Mouse (Mus musculus) liver, embryonic 11.5 days (tissue): ENCODE results near the gene Aadac. TPM values are rescaled to one million over a fixed set of nuclear protein-coding genes. Genes with fewer than 3 reads are reported as not detected.
A peak's percentile ranks its signal among the peaks of the same experiment; 100 is the strongest.

Source experiments
- ATAC-seq: fragments of 200-750 bp; cut with Nextera tagmentation; replicated peaks from 2 replicates; pipeline ENCODE4 v1.8.0; 2017; ENCODE audit warnings: moderate number of reproducible peaks, mild to moderate bottlenecking, moderate TSS enrichment, moderate library complexity; ENCODE audit not compliant: low FRiP score
- DNase-seq: peaks from one replicate; pipeline ENCODE4 v3.0.0-alpha.2; 2017; ENCODE audit warnings: low spot score
- H3K27ac ChIP-seq: fragments of 300-500 bp; sonication (generic); 2 replicates; pipeline ENCODE4 v1.5.1; 2014; ENCODE audit warnings: mild to moderate bottlenecking, low read depth, low read length, control low read depth
- H3K27me3 ChIP-seq: fragments of 300-500 bp; sonication (generic); replicated peaks from 2 replicates; pipeline ENCODE4 v1.6.1; 2014; ENCODE audit warnings: low read length, mixed read lengths; ENCODE audit not compliant: control insufficient read depth, insufficient read depth
- H3K36me3 ChIP-seq: fragments of 300-500 bp; sonication (generic); 2 replicates; pipeline ENCODE4 v1.6.1; 2014; ENCODE audit warnings: mild to moderate bottlenecking, low read length, moderate library complexity, mixed read lengths; ENCODE audit not compliant: control insufficient read depth, insufficient read depth
- H3K4me1 ChIP-seq: fragments of 300-500 bp; sonication (generic); replicated peaks from 2 replicates; pipeline ENCODE4 v1.6.1; 2014; ENCODE audit warnings: low read length, mixed read lengths; ENCODE audit not compliant: control insufficient read depth, insufficient read depth
- H3K4me2 ChIP-seq: fragments of 300-500 bp; sonication (generic); 2 replicates; pipeline ENCODE4 v1.6.1; 2014; ENCODE audit warnings: mild to moderate bottlenecking, control low read depth, moderate library complexity
- H3K4me3 ChIP-seq: fragments of 300-500 bp; sonication (generic); 2 replicates; pipeline ENCODE4 v1.5.1; 2014; ENCODE audit warnings: low read depth, low read length, control low read depth
- H3K9ac ChIP-seq: fragments of 300-500 bp; sonication (generic); 2 replicates; pipeline ENCODE4 v1.6.1; 2014; ENCODE audit warnings: low read depth, low read length, control low read depth
- H3K9me3 ChIP-seq: fragments of 300-500 bp; sonication (generic); 2 replicates; pipeline ENCODE4 v1.6.1; 2016; ENCODE audit warnings: low read length, inconsistent platforms, mixed read lengths; ENCODE audit not compliant: control insufficient read depth
- WGBS: fragments of 180-500 bp; shearing (Covaris S2); extraction: QIAGEN DNeasy Blood & Tissue Kit; methylation state at CpG from one replicate; pipeline ENCODE4 v1.1.7; 2014; 5-methylcytosine and 5-hydroxymethylcytosine counted together
- polyA plus RNA-seq: library from polyadenylated mRNA; unstranded; fragments of >200 nt; fragmentation: Nextera tagmentation; extraction: Ambion mirVana; gene quantifications from 2 replicates; pipeline ENCODE4 v1.2.1, GENCODE M21; 2014

Gene Aadac
- polyA plus RNA-seq: 57.7 and 64.2 TPM in 2 replicates

DNA sequence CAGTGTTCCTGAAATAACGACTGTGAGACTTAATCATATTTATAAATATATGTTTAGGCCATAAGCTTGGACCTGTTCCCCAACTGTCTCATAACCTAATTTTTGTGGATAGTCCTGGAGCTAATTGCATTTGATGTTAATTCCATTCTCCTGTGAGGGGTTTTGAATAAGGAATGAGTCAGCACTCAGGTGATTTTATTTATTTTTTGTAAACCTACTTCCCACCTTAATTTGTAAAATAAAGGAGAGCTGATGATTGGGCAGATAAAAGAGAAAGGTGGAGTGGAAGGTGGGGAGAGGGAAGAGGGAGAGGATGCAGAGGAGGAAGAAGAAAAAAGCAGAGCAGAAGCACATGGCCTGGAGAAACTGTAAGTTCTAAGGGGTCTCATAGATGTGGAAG lies at the start of gene Aadac:
Gene Aadac, plus strand, starts transcription at position 301 of the 400 bp plus-strand sequence.
- no peaks in the 10 kb centered on the region for H3K9me3 ChIP-seq
- no peak within 1 kb of the TSS for H3K27ac ChIP-seq
- H3K4me3 ChIP-seq: no peak within 1 kb of the TSS
- H3K4me1 ChIP-seq: no peaks in the 10 kb centered on the region
- no peak within 1 kb of the TSS for H3K9ac ChIP-seq
- H3K27me3 ChIP-seq: no peaks in the 10 kb centered on the region
- no peak for DNase-seq
- 63% methylated on average over 1 of the region's 1 CpGs for WGBS
- no peak within 1 kb of the TSS for H3K4me2 ChIP-seq
- ATAC-seq: no peak
- H3K36me3 ChIP-seq: no peaks in the 10 kb centered on the region

DNA sequence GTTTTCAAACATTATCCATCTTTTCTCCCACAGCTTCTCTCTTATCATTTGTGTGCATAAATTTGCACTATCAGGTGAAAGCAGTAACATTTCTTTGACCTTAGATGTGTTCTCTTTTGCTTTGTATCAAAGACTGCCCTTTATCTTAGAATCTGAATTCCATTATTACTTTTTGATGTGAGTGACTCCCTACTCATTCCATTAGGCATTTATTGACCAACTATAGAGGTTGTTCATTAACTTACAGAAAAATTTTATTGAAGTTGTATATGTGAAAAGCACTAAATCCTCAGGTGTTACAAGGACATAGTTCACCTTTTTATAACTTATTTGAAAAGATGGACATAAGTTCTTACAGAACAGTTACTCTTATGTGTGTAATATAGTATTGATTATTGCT lies 21.9 kb upstream of the Aadac start:
- no peaks in the 10 kb centered on the region for H3K36me3 ChIP-seq
- H3K4me3 ChIP-seq: no peak overlapping the region
- ATAC-seq: no peak
- no peaks in the 10 kb centered on the region for H3K27me3 ChIP-seq
- H3K9ac ChIP-seq: no peak overlapping the region
- H3K27ac ChIP-seq: no peak overlapping the region
- no peaks in the 10 kb centered on the region for H3K4me1 ChIP-seq
- no peak overlapping the region for H3K4me2 ChIP-seq
- DNase-seq: no peak
- H3K9me3 ChIP-seq: no peaks in the 10 kb centered on the region

DNA sequence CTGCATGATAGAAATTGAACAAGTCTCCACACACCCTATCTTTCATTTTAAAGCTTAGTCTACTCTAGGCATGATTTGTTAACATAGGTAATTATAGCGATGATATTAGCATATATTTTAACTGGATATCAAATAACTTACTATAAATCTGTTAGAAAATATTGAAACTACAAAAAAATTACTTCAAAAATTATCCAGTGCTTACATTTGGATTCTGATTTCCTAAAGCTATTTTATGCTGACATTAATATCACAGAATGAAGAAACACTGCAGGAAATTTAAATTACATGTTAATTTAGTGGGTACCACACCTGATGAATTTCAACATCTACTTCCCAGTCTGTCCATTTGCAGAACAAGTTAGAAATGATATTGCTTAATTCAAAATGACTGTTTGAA lies 19.1 kb upstream of the Aadac start, which contains the start of gene Aadacl2:
Gene Aadacl2, plus strand, starts transcription at position 301 of the 400 bp plus-strand sequence.
- no peak within 1 kb of the TSS for H3K4me3 ChIP-seq
- H3K27ac ChIP-seq: no peak within 1 kb of the TSS
- no peaks in the 10 kb centered on the region for H3K9me3 ChIP-seq
- H3K4me1 ChIP-seq: no peaks in the 10 kb centered on the region
- no peak within 1 kb of the TSS for H3K9ac ChIP-seq
- no peak within 1 kb of the TSS for H3K4me2 ChIP-seq
- H3K36me3 ChIP-seq: no peaks in the 10 kb centered on the region
- DNase-seq (no peak), ATAC-seq (no peak)
- 79% methylated on average over 1 of the region's 1 CpGs for WGBS
- no peaks in the 10 kb centered on the region for H3K27me3 ChIP-seq

DNA sequence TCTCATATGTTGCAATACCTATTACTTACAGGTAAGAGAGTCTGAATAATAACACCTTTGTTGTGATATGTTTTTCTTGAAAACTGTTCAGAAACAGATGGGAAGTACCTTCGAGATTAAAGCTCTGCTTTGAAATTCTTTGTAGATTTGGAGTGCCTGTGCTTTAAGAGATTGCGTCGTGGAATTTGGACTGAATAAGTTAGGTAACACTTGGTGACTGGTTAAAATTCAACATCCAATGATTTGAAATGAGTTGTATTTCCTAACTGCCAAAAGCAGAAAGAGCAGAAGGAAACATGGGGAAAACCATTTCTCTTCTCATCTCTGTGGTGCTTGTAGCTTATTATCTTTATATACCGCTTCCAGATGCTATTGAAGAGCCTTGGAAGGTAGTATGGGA lies 6.0 kb downstream of the Aadac start:
- Histone ChIP-seq H3K4me3 (0 out of 2 replicates have a peak overlapping the region, but pooled peaks have one; percentile 10), H3K4me1 (no peaks in the 10 kb centered on the region), H3K9ac (no peak overlapping the region), H3K27me3 (no peaks in the 10 kb centered on the region), H3K27ac (no peak overlapping the region), H3K4me2 (no peak overlapping the region), H3K9me3 (no peaks in the 10 kb centered on the region), H3K36me3 (no peaks in the 10 kb centered on the region)
- 70% methylated on average over 4 of the region's 4 CpGs for WGBS
- DNase-seq (no peak), ATAC-seq (no peak)

DNA sequence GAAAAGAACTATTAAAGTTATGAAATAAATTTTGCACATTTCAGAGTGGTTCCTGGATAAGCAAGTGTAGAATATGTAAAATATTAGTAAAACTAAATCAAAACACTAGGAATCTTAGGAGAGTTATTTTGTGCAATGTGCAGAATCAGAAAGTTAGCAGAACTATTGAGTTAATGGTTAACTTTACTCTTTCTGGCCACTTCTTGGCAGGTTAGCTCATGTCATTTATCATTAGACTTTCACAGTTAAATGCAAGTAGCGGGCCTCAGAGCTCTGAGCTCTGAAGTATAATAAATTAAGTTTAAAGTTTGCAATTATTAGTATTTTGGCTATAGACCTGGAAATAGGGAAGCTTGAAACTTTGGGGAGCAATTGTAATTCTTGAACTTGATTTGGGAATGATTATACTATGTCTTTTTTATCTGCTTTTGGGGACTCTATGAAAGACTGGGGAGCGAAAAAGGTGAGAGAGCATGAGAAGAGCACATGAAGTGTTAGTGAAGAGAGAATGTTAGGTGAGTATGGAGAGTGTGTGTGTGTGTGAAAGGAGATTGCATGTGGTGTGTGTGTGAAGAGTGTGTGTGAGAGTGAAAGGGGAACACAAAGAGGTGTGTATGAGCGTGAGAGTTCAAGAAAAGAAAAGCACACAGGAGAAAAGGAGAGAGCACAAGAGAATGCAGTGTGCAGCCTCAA lies 20.9 kb downstream of the Aadac start:
- ATAC-seq (no peak), DNase-seq (no peak)
- Histone ChIP-seq H3K27ac (no peak overlapping the region), H3K4me1 (no peaks in the 10 kb centered on the region), H3K4me3 (no peak overlapping the region), H3K9me3 (no peaks in the 10 kb centered on the region), H3K9ac (no peak overlapping the region), H3K4me2 (no peak overlapping the region), H3K36me3 (no peaks in the 10 kb centered on the region), H3K27me3 (no peaks in the 10 kb centered on the region)
- WGBS: 80% methylated on average over 3 of the region's 3 CpGs

DNA sequence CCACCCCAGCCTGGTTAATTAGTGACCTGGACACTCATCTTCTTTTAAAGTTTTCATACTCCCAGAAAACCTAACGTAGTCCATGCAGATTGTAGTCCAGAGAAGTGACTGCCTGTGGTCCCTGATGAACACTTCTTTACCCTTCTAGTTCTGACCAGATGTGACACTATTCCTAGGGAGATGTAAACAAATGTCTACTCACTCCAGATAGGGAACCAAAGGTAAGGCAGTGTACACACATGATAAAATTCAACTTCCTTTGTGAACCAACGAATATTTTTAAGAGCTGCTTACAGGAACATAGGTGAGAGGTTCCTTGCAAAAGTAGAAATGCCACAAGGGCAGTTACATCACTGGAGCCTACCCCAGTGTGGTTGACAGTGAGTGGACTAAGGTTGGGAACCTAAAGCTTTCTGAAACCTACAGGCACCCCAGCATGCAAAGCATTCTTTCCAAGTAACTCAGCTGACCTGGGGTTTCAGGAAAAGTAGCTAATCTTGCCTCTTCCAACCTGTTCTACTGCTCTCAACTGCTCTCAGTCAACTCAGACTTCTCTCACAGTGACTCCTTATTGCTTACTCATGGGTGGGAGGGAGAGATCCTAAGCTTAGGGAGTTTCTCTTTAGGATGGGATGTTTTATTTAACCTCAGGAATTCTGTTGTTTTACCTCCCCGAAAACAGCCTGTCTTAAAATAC lies 27.9 kb downstream of the Aadac start:
- Histone ChIP-seq H3K36me3 (no peaks in the 10 kb centered on the region), H3K9ac (no peak overlapping the region), H3K4me1 (no peaks in the 10 kb centered on the region), H3K27me3 (no peaks in the 10 kb centered on the region), H3K4me3 (no peak overlapping the region), H3K27ac (no peak overlapping the region), H3K9me3 (no peaks in the 10 kb centered on the region), H3K4me2 (no peak overlapping the region)
- WGBS: 57% methylated on average over 3 of the region's 3 CpGs
- ATAC-seq (no peak), DNase-seq (no peak)

DNA sequence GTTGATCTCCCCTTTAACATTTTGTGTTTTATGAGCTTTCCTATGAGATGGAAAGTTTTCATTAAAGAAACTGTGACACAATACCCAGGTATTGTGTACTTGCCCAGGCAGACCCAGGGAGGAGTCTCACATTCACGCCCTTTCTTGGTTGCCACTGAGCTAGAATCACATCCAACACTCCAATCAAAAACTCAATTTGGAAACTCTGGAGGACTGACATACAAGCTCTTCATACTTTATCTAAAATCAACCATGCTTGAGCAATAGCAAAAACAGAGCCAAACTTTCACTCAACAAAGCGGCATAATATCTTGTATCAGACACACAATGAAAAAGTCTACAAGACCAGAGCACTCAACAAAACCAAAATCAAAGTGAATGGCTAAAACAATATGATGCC lies 28.4 kb downstream of the Aadac start:
- DNase-seq: no peak
- Histone ChIP-seq H3K9me3 (no peaks in the 10 kb centered on the region), H3K4me2 (no peak overlapping the region), H3K27me3 (no peaks in the 10 kb centered on the region), H3K4me1 (no peaks in the 10 kb centered on the region), H3K9ac (no peak overlapping the region), H3K27ac (no peak overlapping the region), H3K4me3 (no peak overlapping the region), H3K36me3 (no peaks in the 10 kb centered on the region)
- 85% methylated on average over 2 of the region's 2 CpGs for WGBS
- ATAC-seq: no peak

DNA sequence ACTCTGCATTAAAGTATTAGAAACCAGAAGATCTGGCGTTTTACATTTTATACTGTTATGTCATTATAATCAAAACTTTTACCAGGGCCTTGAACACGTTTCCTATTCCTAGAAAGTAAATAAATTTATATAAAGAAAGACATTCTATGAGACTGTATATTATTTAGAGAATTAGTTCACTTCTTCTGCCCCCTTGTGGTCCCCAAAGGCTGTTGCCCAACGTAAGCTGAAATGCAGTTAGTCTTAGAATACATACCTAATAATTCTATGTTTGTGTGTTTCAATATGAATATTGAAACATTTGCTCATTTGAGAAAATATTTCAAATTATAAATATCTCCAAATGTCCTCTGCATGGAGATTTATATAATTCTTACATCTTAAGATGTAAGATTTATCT lies 30.9 kb downstream of the Aadac start:
- 40% methylated on average over 3 of the region's 3 CpGs for WGBS
- H3K9ac ChIP-seq: no peak overlapping the region
- no peak for ATAC-seq

More for the DNA sequence above, 30.9 kb downstream of the Aadac start:
- no peaks in the 10 kb centered on the region for H3K9me3 ChIP-seq
- DNase-seq: no peak
- no peaks in the 10 kb centered on the region for H3K27me3 ChIP-seq
- H3K4me1 ChIP-seq: no peaks in the 10 kb centered on the region
- no peak overlapping the region for H3K27ac ChIP-seq
- H3K4me2 ChIP-seq: no peak overlapping the region
- no peak overlapping the region for H3K4me3 ChIP-seq
- H3K36me3 ChIP-seq: no peaks in the 10 kb centered on the region
